Mouse (Mus musculus) G1E (cell line): ENCODE results near the gene Rbmx. TPM values are rescaled to one million over a fixed set of nuclear protein-coding genes. Genes with fewer than 3 reads are reported as not detected.

Experiments used
- ATAC-seq: 2 replicates; pipeline ENCODE4 v1.8.0; 2016; ENCODE audit warnings: mild to moderate bottlenecking; ENCODE audit not compliant: insufficient number of reproducible peaks, poor library complexity, low FRiP score, severe bottlenecking; ENCODE audit errors: extremely low read depth
- DNase-seq: peaks from one replicate; pipeline ENCODE4 v3.0.0; 2012; ENCODE audit warnings: low spot score
- H3K27me3 ChIP-seq: 2 replicates; pipeline ENCODE4 v1.6.1; 2012; ENCODE audit warnings: mild to moderate bottlenecking, low read length, inconsistent platforms; ENCODE audit not compliant: insufficient read depth
- H3K36me3 ChIP-seq: replicated peaks from 2 replicates; pipeline ENCODE3; 2012; ENCODE audit warnings: mild to moderate bottlenecking, inconsistent platforms
- H3K4me1 ChIP-seq: 2 replicates; pipeline ENCODE4 v1.6.1; 2012; ENCODE audit warnings: low read depth, low read length, inconsistent platforms, mixed read lengths; ENCODE audit not compliant: insufficient read depth
- H3K4me3 ChIP-seq: 2 replicates; pipeline ENCODE4 v1.5.1; 2012; ENCODE audit warnings: low read depth, mild to moderate bottlenecking, inconsistent platforms, low read length, moderate library complexity, mixed read lengths
- H3K9me3 ChIP-seq: replicated peaks from 2 replicates; pipeline ENCODE4 v1.6.1; 2012; ENCODE audit warnings: inconsistent platforms
- CTCF ChIP-seq: IDR thresholded peaks from 2 replicates; pipeline ENCODE4 v1.5.1; 2012; ENCODE audit warnings: low read depth, low read length, inconsistent platforms, mixed read lengths
- GATA1 ChIP-seq: IDR thresholded peaks from 2 replicates; pipeline ENCODE4 v1.6.1; 2012; ENCODE audit warnings: borderline replicate concordance, low read length, inconsistent platforms, mixed read lengths
- GATA2 ChIP-seq: IDR thresholded peaks from 2 replicates; pipeline ENCODE4 v1.6.1; 2012; ENCODE audit warnings: low read depth, low read length, inconsistent platforms, borderline replicate concordance
- POLR2AphosphoS5 ChIP-seq: IDR thresholded peaks from 2 replicates; pipeline ENCODE4 v1.6.1; 2012; ENCODE audit warnings: low read depth, low read length, inconsistent platforms; ENCODE audit not compliant: insufficient replicate concordance
- TAL1 ChIP-seq: conservative IDR thresholded peaks from 2 replicates; pipeline ENCODE4 v1.6.1; 2012; ENCODE audit warnings: low read depth, low read length, inconsistent platforms, mixed read lengths
- polyA plus RNA-seq: library from polyadenylated mRNA; stranded (reverse); fragments of >175 nt; gene quantifications from 2 replicates; pipeline ENCODE4 v1.2.3, GENCODE M21; 2012
- total RNA-seq, 2 experiments: library from RNA; stranded (forward) in 1 of 2; stranded (reverse) in 1 of 2; fragments of 200-1000 nt in 1 of 2; fragments of >200 nt in 1 of 2; fragmentation: Nextera tagmentation in 1 of 2; gene quantifications; 2 replicates each; pipeline ENCODE4 v1.2.3; 2014 to 2017

Rbmx gene
- 99.9 and 103 TPM in 2 replicates for total RNA-seq (2014; fragmentation: Nextera tagmentation)
- 64.5 and 70.0 TPM in 2 replicates for total RNA-seq (2017)
- 21.0 and 34.5 TPM in 2 replicates for polyA plus RNA-seq

GRCm38 (mm10) chrX:57392367-57393246 is at the start of gene Rbmx:
Gene Rbmx, minus strand, starts transcription at chrX:57393036.
- TF ChIP-seq CTCF: no peak
- no peak for TF ChIP-seq TAL1
- no peak for TF ChIP-seq GATA1
- TF ChIP-seq GATA2: no peak
- H3K36me3 ChIP-seq: peaks cover 22% of the 10 kb centered on the region
- peak within 1 kb of the TSS; percentile 73 for H3K4me3 ChIP-seq
- ATAC-seq (peak; percentile 91), DNase-seq (peak; percentile 48)
- no peaks in the 10 kb centered on the region for H3K27me3 ChIP-seq
- no peaks in the 10 kb centered on the region; the same call in 1 of the 2 replicates for H3K4me1 ChIP-seq
- H3K9me3 ChIP-seq: no peaks in the 10 kb centered on the region

DNA sequence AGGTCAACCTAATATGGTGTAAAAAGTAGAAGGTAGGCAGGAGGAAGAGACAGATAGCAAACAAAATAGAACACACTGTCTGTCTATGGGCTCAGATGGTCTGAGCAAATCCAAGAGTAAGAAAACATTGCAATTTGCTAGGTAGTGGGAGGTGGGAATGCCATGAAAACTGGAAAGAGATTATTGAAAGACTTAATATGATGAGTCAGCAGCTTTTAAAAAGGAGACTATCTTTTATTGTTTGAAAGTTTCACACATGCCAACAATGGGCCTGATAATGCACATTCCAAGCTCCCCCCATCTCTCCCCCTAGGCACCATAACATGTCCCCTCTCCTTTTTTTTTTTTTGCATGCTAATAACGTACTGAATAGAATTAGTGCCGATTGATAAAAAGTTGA is 41.1 kb upstream of the Rbmx start:
- Histone ChIP-seq H3K9me3 (no peaks in the 10 kb centered on the region), H3K36me3 (no peaks in the 10 kb centered on the region), H3K27me3 (no peaks in the 10 kb centered on the region), H3K4me3 (no peak overlapping the region), H3K4me1 (no peaks in the 10 kb centered on the region)
- ATAC-seq (no peak), DNase-seq (no peak)
- TF ChIP-seq TAL1: no peak

GRCm38 (mm10) chrX:57431610-57432009 is 38.8 kb upstream of the Rbmx start:
- no peak overlapping the region for H3K4me3 ChIP-seq
- H3K36me3 ChIP-seq: no peaks in the 10 kb centered on the region
- ATAC-seq: no peak
- no peaks in the 10 kb centered on the region for H3K4me1 ChIP-seq
- no peaks in the 10 kb centered on the region for H3K9me3 ChIP-seq
- H3K27me3 ChIP-seq: no peaks in the 10 kb centered on the region
- TF ChIP-seq CTCF: no peak
- no peak for TF ChIP-seq GATA2
- TF ChIP-seq GATA1: no peak
- TF ChIP-seq POLR2AphosphoS5: no peak
- TF ChIP-seq TAL1: no peak
- peak; percentile 0 for DNase-seq

GRCm38 (mm10) chrX:57408769-57409168 is 15.9 kb upstream of the Rbmx start, which contains the start of gene Gm364:
Gene Gm364, plus strand, starts transcription at chrX:57409154.
- no peaks in the 10 kb centered on the region for H3K36me3 ChIP-seq
- no peaks in the 10 kb centered on the region for H3K4me1 ChIP-seq
- TF ChIP-seq POLR2AphosphoS5 (no peak), TAL1 (no peak), CTCF (no peak)
- no peaks in the 10 kb centered on the region for H3K9me3 ChIP-seq
- H3K27me3 ChIP-seq: peaks cover 5% of the 10 kb centered on the region; the same call in 1 of the 2 replicates
- ATAC-seq: no peak
- no peak for DNase-seq
- H3K4me3 ChIP-seq: no peak within 1 kb of the TSS

DNA sequence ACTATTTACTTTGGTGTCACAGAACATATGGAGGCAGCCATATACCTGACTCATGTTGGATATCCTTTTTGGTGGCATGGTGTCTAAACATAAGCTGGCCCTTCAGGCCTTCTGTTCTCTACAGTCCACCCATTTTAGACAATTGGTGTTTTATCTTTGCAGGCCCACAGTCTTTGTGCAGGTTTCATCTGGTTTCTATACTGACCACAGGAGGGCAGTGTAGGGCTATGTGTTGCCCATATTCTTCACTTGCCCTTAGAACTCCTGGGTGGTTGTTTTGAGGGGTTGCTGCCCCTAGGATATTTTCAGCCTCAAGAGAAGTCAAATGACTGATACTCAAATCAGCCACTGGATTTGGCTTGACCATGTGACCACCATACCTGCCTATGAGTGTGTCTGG is 10.8 kb upstream of the Rbmx start:
- ATAC-seq: no peak

DNA sequence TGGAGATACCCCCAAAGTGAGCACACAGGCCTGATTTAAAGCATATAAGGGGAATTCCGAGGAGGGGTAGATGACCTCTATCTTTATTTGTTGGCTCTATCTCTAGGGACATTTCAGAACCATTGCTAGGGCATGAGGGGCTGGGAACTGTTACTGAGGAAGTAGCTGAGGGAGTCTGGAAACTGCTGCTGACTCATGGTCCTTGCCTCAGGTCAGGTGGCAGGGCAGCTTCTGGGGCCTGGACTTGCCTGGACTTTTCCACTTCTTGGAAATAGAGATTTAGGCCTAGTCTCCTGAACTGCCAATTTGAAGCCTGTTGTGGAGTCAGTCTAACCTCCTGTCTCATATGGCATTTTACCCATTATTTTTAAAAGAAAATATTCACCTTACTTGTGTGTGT is 8.6 kb upstream of the Rbmx start:
- Histone ChIP-seq H3K4me3 (no peak overlapping the region), H3K9me3 (no peaks in the 10 kb centered on the region), H3K27me3 (0 out of 2 replicates have a peak, but pooled peaks cover 3% of the 10 kb centered on the region), H3K4me1 (no peaks in the 10 kb centered on the region), H3K36me3 (no peaks in the 10 kb centered on the region)
- DNase-seq: no peak
- ATAC-seq: peak; percentile 22; the same call in 1 of the 2 replicates
- TF ChIP-seq POLR2AphosphoS5 (no peak), GATA1 (no peak), GATA2 (no peak), CTCF (no peak), TAL1 (no peak)

More for the DNA sequence above, 10.8 kb upstream of the Rbmx start:
- peak; percentile 1 for DNase-seq
- TF ChIP-seq GATA1 (no peak), CTCF (no peak; the same call in 1 of the 2 replicates), POLR2AphosphoS5 (no peak), TAL1 (no peak), GATA2 (no peak)
- Histone ChIP-seq H3K27me3 (0 out of 2 replicates have a peak, but pooled peaks cover 3% of the 10 kb centered on the region), H3K4me3 (no peak overlapping the region), H3K4me1 (no peaks in the 10 kb centered on the region), H3K36me3 (no peaks in the 10 kb centered on the region), H3K9me3 (no peaks in the 10 kb centered on the region)
